Mouse (Mus musculus): ENCODE data around the gene Ednrb. TPM values are rescaled to one million over a fixed set of nuclear protein-coding genes. Genes with fewer than 3 reads are reported as not detected.

Ednrb gene
- polyA plus RNA-seq, 1 experiment from 2014 or later, result 74.2 TPM

DNA sequence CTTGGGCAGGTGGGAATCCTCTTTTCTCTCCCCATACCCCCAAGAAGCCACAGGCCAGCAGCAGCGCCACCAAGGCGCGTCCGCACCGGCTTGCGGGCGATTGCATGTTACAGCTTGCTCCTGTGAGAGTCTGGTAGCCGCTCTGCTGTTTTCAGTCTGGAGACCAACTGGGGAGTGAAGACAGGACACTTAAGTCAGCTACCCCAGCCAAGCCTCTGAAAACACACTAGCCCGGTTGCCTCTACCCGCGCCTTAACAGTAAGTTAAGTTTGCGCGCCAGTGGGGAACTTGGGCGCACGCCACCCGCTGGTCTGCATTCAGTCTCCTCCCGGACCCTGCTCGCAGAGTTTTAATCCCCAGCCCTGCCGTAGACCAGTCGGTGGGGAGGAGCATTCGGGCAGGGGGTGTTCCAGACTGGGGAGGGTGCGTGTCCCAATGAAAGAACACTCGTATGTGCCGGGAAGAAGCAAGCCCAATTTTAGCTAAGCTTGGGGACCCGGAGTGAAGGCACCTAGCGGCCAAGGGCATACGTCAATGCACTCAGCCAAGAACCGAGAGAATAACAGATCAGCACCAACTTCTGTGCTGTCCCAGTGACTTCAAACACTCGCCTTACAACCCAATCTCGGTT lies 716 bp downstream of the Ednrb start:
- Histone ChIP-seq H3K4me3 (ENCODE audit: low read depth, low read length) (peak overlapping the region; percentile 54), H3K4me1 (replicated peaks; ENCODE audit: control insufficient read depth, insufficient read depth, low read length) (0 out of 2 replicates have a peak, but pooled peaks cover 2% of the 10 kb centered on the region), H3K9ac (ENCODE audit: low read depth, low read length) (peak overlapping the region; percentile 54), H3K27me3 (replicated peaks; ENCODE audit: control insufficient read depth, insufficient read depth, low read length) (peaks cover 9% of the 10 kb centered on the region; the same call in 1 of the 2 replicates), H3K36me3 (ENCODE audit: control insufficient read depth, insufficient read depth) (no peaks in the 10 kb centered on the region), H3K4me2 (replicated peaks; ENCODE audit: low read depth) (peak overlapping the region; percentile 67), H3K9me3 (ENCODE audit: control insufficient read depth) (no peaks in the 10 kb centered on the region), H3K27ac (ENCODE audit: low read depth, low read length) (peak overlapping the region; percentile 64)
- peak; percentile 43 for ATAC-seq
- TF ChIP-seq CTCF (IDR thresholded peaks at IDR 0.05; ENCODE audit: low read depth), result peak; percentile 30
- WGBS, result under 1% methylated on average over 30 of the region's 30 CpGs

DNA sequence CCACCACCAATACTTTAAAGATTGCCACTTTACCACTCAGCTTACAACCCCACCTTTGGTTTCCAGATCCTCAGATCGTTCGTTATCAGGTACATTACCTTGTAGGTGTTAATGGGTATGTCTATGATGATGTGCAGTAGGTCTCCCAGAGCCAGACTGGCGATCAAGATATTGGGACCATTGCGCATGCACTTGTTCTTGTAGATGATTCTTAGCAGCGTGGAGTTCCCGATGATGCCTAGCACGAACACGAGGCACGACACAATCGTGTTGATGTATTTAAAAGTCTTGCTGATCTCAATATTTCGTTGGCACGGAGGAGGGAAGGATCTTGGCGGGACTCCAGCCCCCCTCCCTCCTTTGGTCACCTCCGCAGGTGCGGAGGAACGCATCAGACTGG lies 1.3 kb downstream of the Ednrb start:
- H3K9me3 ChIP-seq (ENCODE audit: control insufficient read depth), result no peaks in the 10 kb centered on the region
- H3K27me3 ChIP-seq (replicated peaks; ENCODE audit: control insufficient read depth, insufficient read depth, low read length), result peaks cover 9% of the 10 kb centered on the region; the same call in 1 of the 2 replicates
- H3K4me2 ChIP-seq (replicated peaks; ENCODE audit: low read depth), result peak overlapping the region; percentile 67
- no peaks in the 10 kb centered on the region for H3K36me3 ChIP-seq (ENCODE audit: control insufficient read depth, insufficient read depth)
- WGBS, result 12% methylated on average over 16 of the region's 16 CpGs
- H3K9ac ChIP-seq (ENCODE audit: low read depth, low read length), result peak overlapping the region; percentile 54
- no peak for ATAC-seq
- 0 out of 2 replicates have a peak, but pooled peaks cover 2% of the 10 kb centered on the region for H3K4me1 ChIP-seq (replicated peaks; ENCODE audit: control insufficient read depth, insufficient read depth, low read length)
- H3K27ac ChIP-seq (ENCODE audit: low read depth, low read length), result peak overlapping the region; percentile 64
- TF ChIP-seq CTCF (IDR thresholded peaks at IDR 0.05; ENCODE audit: low read depth), result no peak
- H3K4me3 ChIP-seq (ENCODE audit: low read depth, low read length), result peak overlapping the region; percentile 54

DNA sequence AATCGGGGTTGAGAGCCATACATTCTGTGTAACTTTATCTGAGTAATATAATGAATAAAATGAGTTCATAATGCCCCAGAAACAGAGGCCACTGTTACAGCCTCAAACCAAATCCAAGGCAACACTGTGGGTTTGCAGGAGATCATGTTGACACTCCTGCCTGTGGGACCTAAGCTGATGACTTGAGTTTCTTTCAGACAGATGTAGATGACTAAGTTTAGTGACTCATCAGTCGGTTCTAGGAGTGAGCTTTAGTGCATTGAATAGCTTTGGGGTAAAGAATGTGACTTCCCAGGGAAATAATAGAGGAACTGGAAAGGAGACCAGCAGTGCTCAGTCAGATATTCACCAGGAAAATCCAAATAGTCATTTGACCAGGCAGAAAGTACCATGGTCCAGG lies 3.8 kb downstream of the Ednrb start:
- Histone ChIP-seq H3K4me2 (replicated peaks; ENCODE audit: low read depth) (peak overlapping the region; percentile 67; the same call in 1 of the 2 replicates), H3K4me3 (ENCODE audit: low read depth, low read length) (peak overlapping the region; percentile 54; the same call in 1 of the 2 replicates)

GRCm38 (mm10) chr14:103838887-103839286 lies 5.3 kb downstream of the Ednrb start:
- ATAC-seq, result no peak
- Histone ChIP-seq H3K36me3 (ENCODE audit: control insufficient read depth, insufficient read depth) (no peaks in the 10 kb centered on the region), H3K9ac (ENCODE audit: low read depth, low read length) (no peak overlapping the region), H3K4me2 (replicated peaks; ENCODE audit: low read depth) (no peak overlapping the region), H3K9me3 (ENCODE audit: control insufficient read depth) (no peaks in the 10 kb centered on the region), H3K27me3 (replicated peaks; ENCODE audit: control insufficient read depth, insufficient read depth, low read length) (peaks cover 6% of the 10 kb centered on the region; the same call in 1 of the 2 replicates), H3K4me1 (replicated peaks; ENCODE audit: control insufficient read depth, insufficient read depth, low read length) (0 out of 2 replicates have a peak, but pooled peaks cover 2% of the 10 kb centered on the region), H3K27ac (ENCODE audit: low read depth, low read length) (no peak overlapping the region), H3K4me3 (ENCODE audit: low read depth, low read length) (no peak overlapping the region)
- 54% methylated on average over 5 of the region's 5 CpGs for WGBS
- no peak for TF ChIP-seq CTCF (IDR thresholded peaks at IDR 0.05; ENCODE audit: low read depth)

More for the DNA sequence above, 3.8 kb downstream of the Ednrb start:
- H3K27ac ChIP-seq (ENCODE audit: low read depth, low read length), result no peak overlapping the region
- 0 out of 2 replicates have a peak, but pooled peaks cover 2% of the 10 kb centered on the region for H3K4me1 ChIP-seq (replicated peaks; ENCODE audit: control insufficient read depth, insufficient read depth, low read length)
- H3K36me3 ChIP-seq (ENCODE audit: control insufficient read depth, insufficient read depth), result no peaks in the 10 kb centered on the region
- no peak for TF ChIP-seq CTCF (IDR thresholded peaks at IDR 0.05; ENCODE audit: low read depth)
- H3K9ac ChIP-seq (ENCODE audit: low read depth, low read length), result no peak overlapping the region
- no peaks in the 10 kb centered on the region for H3K9me3 ChIP-seq (ENCODE audit: control insufficient read depth)
- no peak for ATAC-seq
- H3K27me3 ChIP-seq (replicated peaks; ENCODE audit: control insufficient read depth, insufficient read depth, low read length), result peaks cover 9% of the 10 kb centered on the region; the same call in 1 of the 2 replicates
- 75% methylated on average over 2 of the region's 2 CpGs for WGBS

- H3K9ac ChIP-seq (ENCODE audit: low read depth, low read length), result no peak overlapping the region
- ATAC-seq, result no peak
- TF ChIP-seq CTCF (IDR thresholded peaks at IDR 0.05; ENCODE audit: low read depth), result no peak
- H3K4me3 ChIP-seq (ENCODE audit: low read depth, low read length), result no peak overlapping the region
- 46% methylated on average over 7 of the region's 7 CpGs for WGBS
- no peaks in the 10 kb centered on the region for H3K27me3 ChIP-seq (replicated peaks; ENCODE audit: control insufficient read depth, insufficient read depth, low read length)
- H3K9me3 ChIP-seq (ENCODE audit: control insufficient read depth), result no peaks in the 10 kb centered on the region
- no peaks in the 10 kb centered on the region for H3K4me1 ChIP-seq (replicated peaks; ENCODE audit: control insufficient read depth, insufficient read depth, low read length)
- no peaks in the 10 kb centered on the region for H3K36me3 ChIP-seq (ENCODE audit: control insufficient read depth, insufficient read depth)
- H3K4me2 ChIP-seq (replicated peaks; ENCODE audit: low read depth), result no peak overlapping the region
- no peak overlapping the region for H3K27ac ChIP-seq (ENCODE audit: low read depth, low read length)
Measured at GRCm38 (mm10) chr14:103834589-103834988, 9.6 kb downstream of the Ednrb start.

GRCm38 (mm10) chr14:103834147-103834546 lies 10.1 kb downstream of the Ednrb start:
- no peaks in the 10 kb centered on the region for H3K4me1 ChIP-seq (replicated peaks; ENCODE audit: control insufficient read depth, insufficient read depth, low read length)

More at GRCm38 (mm10) chr14:103834147-103834546, 10.1 kb downstream of the Ednrb start:
- Histone ChIP-seq H3K27ac (ENCODE audit: low read depth, low read length) (no peak overlapping the region), H3K9me3 (ENCODE audit: control insufficient read depth) (no peaks in the 10 kb centered on the region), H3K36me3 (ENCODE audit: control insufficient read depth, insufficient read depth) (no peaks in the 10 kb centered on the region), H3K4me3 (ENCODE audit: low read depth, low read length) (no peak overlapping the region), H3K4me2 (replicated peaks; ENCODE audit: low read depth) (no peak overlapping the region), H3K9ac (ENCODE audit: low read depth, low read length) (no peak overlapping the region), H3K27me3 (replicated peaks; ENCODE audit: control insufficient read depth, insufficient read depth, low read length) (no peaks in the 10 kb centered on the region)
- 76% methylated on average over 3 of the region's 3 CpGs for WGBS
- no peak for ATAC-seq
- no peak for TF ChIP-seq CTCF (IDR thresholded peaks at IDR 0.05; ENCODE audit: low read depth)

All from intestine, postnatal 0 days (tissue).